Mouse (Mus musculus): ENCODE measurements around the gene Scaf8. TPM values are rescaled to one million over a fixed set of nuclear protein-coding genes. Genes with fewer than 3 reads are reported as not detected.
"Not testable (repeated sequence)": the region's sequence is repeated elsewhere in the genome, so short reads cannot be mapped to it uniquely, and the experiment has no call there.

Gene Scaf8
- polyA plus RNA-seq, 1 experiment from 2014 or later = 16.1 TPM

DNA sequence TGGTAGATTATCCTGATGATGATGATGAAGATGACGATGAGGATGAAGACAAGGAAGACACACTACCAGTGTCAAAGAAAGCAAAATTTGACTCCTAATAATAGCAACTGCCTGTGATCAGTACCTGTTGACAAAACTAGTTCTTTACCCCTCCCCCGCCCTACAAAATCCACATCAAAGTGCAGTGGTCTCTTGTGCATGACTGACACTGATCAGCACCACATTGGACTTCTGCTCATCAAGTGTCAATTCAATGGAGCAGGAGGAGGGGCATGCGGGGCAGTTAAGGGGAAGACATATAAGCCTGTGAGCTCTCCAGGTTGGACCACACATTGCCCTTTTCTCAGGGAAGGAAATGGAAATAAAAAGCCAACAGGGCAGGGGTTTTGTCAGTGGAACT is 29.6 kb upstream of the Scaf8 start:
- Histone ChIP-seq H3K9ac (no peak overlapping the region; the same call in 1 of the 2 replicates), H3K9me3 (no peaks in the 10 kb centered on the region), H3K4me2 (peak overlapping the region; percentile 72), H3K27me3 (replicated peaks) (no peaks in the 10 kb centered on the region), H3K27ac (peak overlapping the region; percentile 95), H3K4me3 (replicated peaks) (peak overlapping the region; percentile 60), H3K36me3 (no peaks in the 10 kb centered on the region), H3K4me1 (no peaks in the 10 kb centered on the region)
- ATAC-seq (ENCODE audit: insufficient read depth, low FRiP score, low read depth) = no peak
- WGBS = 65% methylated on average over 3 of the region's 3 CpGs

DNA sequence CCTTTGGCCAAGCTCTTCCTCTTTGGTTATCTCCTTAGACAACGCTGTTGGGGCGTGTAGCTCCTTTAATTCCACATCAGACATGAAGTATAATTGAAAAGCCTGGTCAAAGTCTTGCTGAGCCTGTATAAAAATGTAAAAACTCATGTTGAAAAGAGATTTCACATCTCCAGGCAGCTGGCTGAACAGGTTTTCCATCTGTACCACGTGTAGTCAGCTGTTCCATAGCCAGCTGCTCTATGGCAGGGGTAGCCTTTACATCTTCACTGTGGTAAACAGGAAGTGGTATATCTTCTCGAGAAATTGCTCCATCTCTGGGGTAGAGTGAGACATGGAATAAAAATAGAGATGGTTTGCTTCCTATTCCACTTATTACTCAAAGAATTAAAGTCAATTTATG is 22.1 kb upstream of the Scaf8 start:
- Histone ChIP-seq H3K4me3 (replicated peaks) (no peak overlapping the region), H3K4me2 (no peak overlapping the region), H3K9me3 (no peaks in the 10 kb centered on the region), H3K27me3 (replicated peaks) (no peaks in the 10 kb centered on the region), H3K9ac (no peak overlapping the region), H3K27ac (no peak overlapping the region), H3K4me1 (no peaks in the 10 kb centered on the region), H3K36me3 (no peaks in the 10 kb centered on the region)
- 36% methylated on average over 4 of the region's 4 CpGs for WGBS
- ATAC-seq (ENCODE audit: insufficient read depth, low FRiP score, low read depth) = no peak

DNA sequence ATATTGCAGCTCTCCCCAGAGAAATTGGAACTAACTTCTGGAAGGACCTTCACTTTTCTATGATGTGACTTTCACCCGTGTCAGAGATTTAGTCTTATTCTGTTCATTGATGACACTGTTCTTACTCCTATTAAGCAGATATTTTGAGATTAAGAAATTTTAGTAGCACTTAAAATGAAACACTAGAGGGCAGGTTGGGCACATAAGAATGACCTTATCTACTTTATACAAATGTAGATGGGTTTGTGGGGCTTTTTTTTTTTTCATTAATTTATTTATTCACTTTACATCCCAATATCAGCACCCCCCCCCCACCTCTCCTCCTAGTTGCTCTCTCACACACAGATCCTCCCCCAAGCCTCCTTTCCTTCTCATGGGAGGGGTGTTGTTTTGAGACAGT is 15.5 kb upstream of the Scaf8 start:
- H3K4me2 ChIP-seq; H3K4me1 ChIP-seq; H3K36me3 ChIP-seq; H3K9ac ChIP-seq; H3K4me3 ChIP-seq (replicated peaks); H3K9me3 ChIP-seq; H3K27ac ChIP-seq; ATAC-seq (ENCODE audit: insufficient read depth, low FRiP score, low read depth); H3K27me3 ChIP-seq (replicated peaks): not testable (repeated sequence)
- 78% methylated on average over 1 of the region's 1 CpGs for WGBS

DNA sequence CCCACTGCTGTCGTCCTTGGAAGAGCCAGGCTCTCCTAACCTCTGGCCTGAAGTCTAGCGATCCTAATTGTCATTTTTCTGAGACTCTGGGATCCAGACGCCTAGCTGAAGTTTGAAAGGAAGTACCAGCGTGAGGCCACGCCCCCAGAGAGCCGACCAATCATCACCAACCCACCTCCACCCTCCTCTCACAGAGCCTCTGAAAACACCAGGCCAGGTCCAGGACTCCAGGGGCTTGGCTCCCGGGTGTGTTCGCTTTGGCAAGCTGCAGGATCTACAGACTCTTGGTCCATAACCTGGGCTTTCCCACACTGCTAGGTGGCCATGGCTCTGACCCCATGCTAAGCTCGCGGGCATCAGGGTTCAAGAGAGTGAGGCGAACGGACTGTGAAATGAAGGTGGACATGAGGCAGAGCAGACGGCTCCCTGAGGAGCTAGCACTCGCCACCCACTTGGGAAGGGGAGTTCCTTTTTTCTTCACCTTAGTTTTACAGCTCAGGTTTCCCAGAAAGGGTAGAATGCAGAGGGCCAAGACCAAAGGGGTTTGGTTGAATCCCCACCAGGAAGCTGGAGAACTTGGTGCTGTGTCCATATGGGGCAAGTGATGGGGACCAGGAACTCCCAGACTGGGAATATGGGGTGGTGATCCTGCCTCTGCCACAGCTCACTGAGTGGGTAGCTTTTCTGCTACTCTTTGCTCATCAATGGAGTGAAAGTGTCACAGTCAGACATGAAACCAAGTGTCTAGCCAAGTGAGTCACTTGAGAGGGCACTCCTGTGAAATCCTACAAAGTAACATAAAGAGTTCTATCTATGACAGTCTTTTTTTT is 12.2 kb upstream of the Scaf8 start:
- H3K27ac ChIP-seq = no peak overlapping the region
- no peaks in the 10 kb centered on the region for H3K36me3 ChIP-seq
- WGBS = 3% methylated on average over 14 of the region's 14 CpGs
- peak overlapping the region; percentile 68 for H3K4me2 ChIP-seq
- no peaks in the 10 kb centered on the region for H3K4me1 ChIP-seq
- no peaks in the 10 kb centered on the region for H3K9me3 ChIP-seq
- peak overlapping the region; percentile 20; the same call in 1 of the 2 replicates for H3K9ac ChIP-seq
- peak overlapping the region; percentile 35 for H3K4me3 ChIP-seq (replicated peaks)
- H3K27me3 ChIP-seq (replicated peaks) = no peaks in the 10 kb centered on the region
- peak; percentile 94 for ATAC-seq (ENCODE audit: insufficient read depth, low FRiP score, low read depth)

DNA sequence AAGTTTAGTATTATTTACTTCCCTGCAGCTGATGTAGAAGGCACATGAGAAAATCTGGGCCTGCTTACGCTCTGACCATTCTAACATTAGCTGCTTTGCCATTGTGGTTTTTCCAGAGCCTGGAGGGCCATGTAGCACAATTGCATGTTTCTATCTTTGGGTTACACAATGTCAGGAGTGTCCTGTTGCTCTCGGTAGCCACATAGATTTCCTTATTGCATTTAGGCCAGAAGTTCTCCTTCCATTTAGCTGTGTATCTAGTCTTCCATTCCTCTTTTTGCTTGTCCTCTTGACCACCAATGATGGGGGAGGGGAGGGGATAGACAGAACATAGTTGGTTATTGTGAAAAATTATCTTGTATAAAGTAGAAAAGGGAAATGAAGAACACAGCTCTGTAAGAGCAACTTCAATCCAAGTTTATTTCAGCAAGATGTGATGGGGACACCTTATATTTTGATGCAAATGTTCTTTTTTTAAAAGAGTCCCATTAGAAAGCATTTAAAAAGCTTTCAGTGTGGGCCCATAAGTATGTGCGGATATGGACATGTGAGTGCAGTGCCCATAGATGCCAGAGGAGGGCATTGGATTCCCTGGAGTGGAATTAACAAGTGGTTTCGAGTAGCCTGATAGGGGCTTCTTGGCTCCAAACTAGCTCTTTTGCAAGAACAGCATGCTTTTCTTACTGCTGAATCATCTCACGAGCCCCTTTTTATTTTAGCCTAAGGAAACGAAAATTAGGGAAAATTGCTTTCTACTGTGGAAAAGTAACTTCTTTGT is 10.4 kb upstream of the Scaf8 start:
- H3K4me3 ChIP-seq (replicated peaks) = no peak overlapping the region
- H3K4me2 ChIP-seq = no peak overlapping the region
- no peak for ATAC-seq (ENCODE audit: insufficient read depth, low FRiP score, low read depth)
- no peaks in the 10 kb centered on the region for H3K9me3 ChIP-seq
- H3K36me3 ChIP-seq = no peaks in the 10 kb centered on the region
- no peaks in the 10 kb centered on the region for H3K4me1 ChIP-seq
- WGBS = 82% methylated on average over 6 of the region's 6 CpGs
- H3K9ac ChIP-seq = no peak overlapping the region
- no peaks in the 10 kb centered on the region for H3K27me3 ChIP-seq (replicated peaks)
- H3K27ac ChIP-seq = no peak overlapping the region

DNA sequence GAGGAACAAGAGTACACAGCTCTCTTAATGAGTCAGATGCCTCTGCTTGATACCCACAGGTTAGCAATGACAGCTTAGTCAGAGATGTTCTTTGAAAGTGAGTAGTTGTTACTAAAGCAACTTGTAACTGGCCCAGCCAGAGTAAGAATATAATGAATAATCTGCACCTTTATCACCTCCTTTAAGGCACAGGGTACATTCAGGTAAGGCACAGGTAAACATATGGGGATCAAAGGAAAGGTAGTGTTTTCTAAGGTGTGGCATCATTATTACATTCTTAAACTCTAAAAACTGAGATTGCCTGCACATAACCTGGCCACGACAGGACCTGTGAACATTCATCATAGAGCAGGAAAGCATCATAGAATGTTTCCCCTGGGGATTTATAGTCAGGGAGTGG is 9.8 kb upstream of the Scaf8 start:
- WGBS = 60% methylated on average over 1 of the region's 1 CpGs
- Histone ChIP-seq H3K4me3 (replicated peaks) (no peak overlapping the region), H3K4me2 (no peak overlapping the region), H3K27me3 (replicated peaks) (no peaks in the 10 kb centered on the region), H3K4me1 (no peaks in the 10 kb centered on the region), H3K36me3 (no peaks in the 10 kb centered on the region), H3K9ac (no peak overlapping the region), H3K27ac (no peak overlapping the region), H3K9me3 (no peaks in the 10 kb centered on the region)
- ATAC-seq (ENCODE audit: insufficient read depth, low FRiP score, low read depth) = peak; percentile 23; the same call in 1 of the 2 replicates

DNA sequence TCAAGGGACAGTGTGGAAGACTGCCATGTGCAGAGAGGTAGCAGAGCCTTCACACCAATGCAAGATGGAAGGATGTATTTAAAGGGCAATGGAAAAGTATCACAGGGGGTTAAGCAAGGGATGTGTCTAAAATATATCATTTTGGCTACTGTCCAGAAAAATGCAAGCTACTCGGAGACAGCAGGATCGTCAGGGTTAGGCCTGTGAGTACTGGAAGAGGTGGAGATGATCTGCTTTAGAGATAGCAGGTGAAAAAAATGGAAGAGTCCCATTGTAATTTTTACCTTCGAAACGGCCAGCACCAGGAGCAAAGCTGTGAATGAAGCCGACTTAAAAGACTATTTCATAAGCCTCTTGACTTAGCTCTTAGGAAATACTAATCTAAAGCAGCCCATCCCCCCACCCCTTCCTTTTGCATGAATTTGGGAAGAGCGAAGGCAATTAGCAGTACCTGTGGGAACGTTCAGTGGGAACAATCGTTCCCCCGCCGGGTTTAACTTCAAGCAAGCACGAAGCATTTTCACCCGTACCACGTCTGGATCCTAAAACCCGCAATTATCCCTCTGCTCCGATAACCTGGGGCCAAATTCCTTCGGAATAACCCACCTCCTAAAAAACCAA is 925 bp upstream of the Scaf8 start:
- WGBS = under 1% methylated on average over 16 of the region's 16 CpGs
- H3K27ac ChIP-seq = peak overlapping the region; percentile 99

DNA sequence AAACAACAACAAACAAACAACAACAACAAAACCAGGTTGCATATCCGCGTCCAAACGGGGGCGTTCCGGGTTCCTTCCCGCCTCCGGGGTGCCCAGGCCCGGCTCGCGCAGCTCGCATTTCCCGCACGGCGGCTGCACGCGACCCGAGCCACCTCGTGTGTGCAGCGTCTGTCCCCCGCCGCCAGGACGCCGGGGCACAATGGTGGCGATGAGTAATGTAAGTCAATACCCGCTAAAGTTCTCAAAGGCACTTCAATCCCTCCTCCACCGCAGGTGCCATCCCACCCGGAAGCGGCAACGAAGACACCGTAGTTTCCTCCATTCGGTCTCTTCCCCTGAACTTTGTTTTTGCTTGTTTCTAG is 433 bp upstream of the Scaf8 start:
- Histone ChIP-seq H3K27ac (peak overlapping the region; percentile 99), H3K4me3 (replicated peaks) (peak overlapping the region; percentile 93), H3K27me3 (replicated peaks) (no peaks in the 10 kb centered on the region), H3K4me1 (0 out of 2 replicates have a peak, but pooled peaks cover 7% of the 10 kb centered on the region), H3K9ac (peak overlapping the region; percentile 89), H3K9me3 (no peaks in the 10 kb centered on the region), H3K36me3 (no peaks in the 10 kb centered on the region), H3K4me2 (peak overlapping the region; percentile 71)
- peak; percentile 48 for ATAC-seq (ENCODE audit: insufficient read depth, low FRiP score, low read depth)
- under 1% methylated on average over 31 of the region's 31 CpGs for WGBS

More for the DNA sequence above, 925 bp upstream of the Scaf8 start:
- H3K4me1 ChIP-seq = 0 out of 2 replicates have a peak, but pooled peaks cover 7% of the 10 kb centered on the region
- peak overlapping the region; percentile 93 for H3K4me3 ChIP-seq (replicated peaks)
- peak overlapping the region; percentile 71 for H3K4me2 ChIP-seq
- H3K9me3 ChIP-seq = no peaks in the 10 kb centered on the region
- no peaks in the 10 kb centered on the region for H3K36me3 ChIP-seq
- peak overlapping the region; percentile 89 for H3K9ac ChIP-seq
- ATAC-seq (ENCODE audit: insufficient read depth, low FRiP score, low read depth) = no peak
- H3K27me3 ChIP-seq (replicated peaks) = no peaks in the 10 kb centered on the region

DNA sequence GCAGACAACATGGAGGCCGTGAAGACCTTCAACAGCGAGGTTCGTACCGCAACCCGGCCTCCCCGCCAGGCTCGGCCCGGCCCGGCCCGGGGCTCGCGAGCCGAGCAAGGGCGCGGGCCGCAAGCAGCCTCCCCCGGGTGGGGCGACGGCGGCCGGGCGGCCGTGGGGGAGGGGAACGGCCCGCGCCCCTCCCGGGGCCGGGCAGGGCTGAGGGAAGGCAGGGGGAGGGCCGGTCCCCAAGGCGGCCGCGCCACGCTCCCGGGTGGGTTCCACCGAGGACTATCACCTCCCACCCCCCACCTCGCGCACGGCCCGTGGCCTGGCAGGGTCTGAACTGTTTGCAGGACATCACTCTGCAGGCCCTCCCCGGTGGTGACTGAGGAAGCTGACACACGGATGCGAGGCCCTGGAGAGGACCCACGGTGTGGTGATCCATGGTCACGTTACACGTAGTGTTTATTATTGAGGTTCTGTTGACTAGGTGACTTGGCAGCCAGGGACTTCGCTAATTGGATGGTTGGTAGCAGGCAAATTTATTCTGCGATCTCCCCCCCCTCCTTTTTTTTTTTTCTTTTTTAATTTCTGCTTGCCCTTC is 705 bp downstream of the Scaf8 start:
- no peaks in the 10 kb centered on the region for H3K27me3 ChIP-seq (replicated peaks)
- peak; percentile 71 for ATAC-seq (ENCODE audit: insufficient read depth, low FRiP score, low read depth)
- peak overlapping the region; percentile 60 for H3K4me2 ChIP-seq
- 0 out of 2 replicates have a peak, but pooled peaks cover 7% of the 10 kb centered on the region for H3K4me1 ChIP-seq
- peak overlapping the region; percentile 91 for H3K9ac ChIP-seq
- H3K9me3 ChIP-seq = no peaks in the 10 kb centered on the region
- H3K36me3 ChIP-seq = no peaks in the 10 kb centered on the region
- WGBS = under 1% methylated on average over 44 of the region's 47 CpGs
- peak overlapping the region; percentile 99 for H3K27ac ChIP-seq
- peak overlapping the region; percentile 93 for H3K4me3 ChIP-seq (replicated peaks)

DNA sequence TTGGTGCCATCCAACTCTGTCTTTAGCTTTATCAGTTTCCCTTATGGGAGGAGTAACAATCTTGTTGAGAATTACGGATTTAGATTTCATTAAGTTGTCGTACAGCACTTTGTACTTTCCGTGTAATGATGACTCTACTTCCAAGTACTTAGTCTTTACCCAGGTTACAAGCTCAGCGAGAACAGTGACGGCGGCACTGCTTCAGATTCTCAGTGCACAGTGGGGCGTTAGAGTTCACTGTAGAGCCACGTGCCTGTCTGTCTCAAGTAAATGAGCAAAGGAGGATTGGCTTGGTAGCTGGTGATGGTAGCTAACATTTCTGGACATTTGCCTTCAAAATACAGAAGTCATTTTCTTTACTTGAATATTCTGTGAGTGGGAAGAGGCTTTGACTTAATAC is 6.2 kb downstream of the Scaf8 start:
- H3K27me3 ChIP-seq (replicated peaks); H3K9ac ChIP-seq; H3K36me3 ChIP-seq; H3K27ac ChIP-seq; H3K4me2 ChIP-seq; H3K4me3 ChIP-seq (replicated peaks); ATAC-seq (ENCODE audit: insufficient read depth, low FRiP score, low read depth); H3K4me1 ChIP-seq; H3K9me3 ChIP-seq: not testable (repeated sequence)
- 84% methylated on average over 8 of the region's 8 CpGs for WGBS

DNA sequence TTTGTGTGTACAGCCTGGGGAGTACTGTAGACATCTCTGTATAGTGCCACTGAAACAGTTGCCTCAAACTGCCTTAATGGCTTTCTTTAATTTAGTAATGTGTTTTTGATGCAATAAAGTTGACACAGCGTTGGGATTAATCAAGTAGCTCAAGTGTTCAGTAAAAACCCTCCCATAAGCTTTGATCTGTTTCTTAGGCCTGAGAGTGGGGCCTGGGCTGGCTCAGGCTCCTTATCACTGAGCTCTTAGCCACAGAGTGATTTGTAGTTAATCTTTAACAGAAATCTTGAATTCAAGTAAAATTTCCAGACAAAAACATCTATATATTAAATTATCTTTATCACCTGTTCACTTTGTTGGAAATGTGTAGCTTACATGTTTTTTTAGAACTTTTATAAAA is 8.8 kb downstream of the Scaf8 start:
- H3K36me3 ChIP-seq; ATAC-seq (ENCODE audit: insufficient read depth, low FRiP score, low read depth); H3K9ac ChIP-seq; H3K4me2 ChIP-seq; H3K4me1 ChIP-seq; H3K9me3 ChIP-seq; H3K27me3 ChIP-seq (replicated peaks); H3K4me3 ChIP-seq (replicated peaks); H3K27ac ChIP-seq: not testable (repeated sequence)
- 46% methylated on average over 1 of the region's 1 CpGs for WGBS
